Mouse (Mus musculus): Measurements from ENCODE around the gene Olfr1018. TPM values are rescaled to one million over a fixed set of nuclear protein-coding genes. Genes with fewer than 3 reads are reported as not detected.

Olfr1018 gene
- total RNA-seq (2017) = not detected in 2 replicates

DNA sequence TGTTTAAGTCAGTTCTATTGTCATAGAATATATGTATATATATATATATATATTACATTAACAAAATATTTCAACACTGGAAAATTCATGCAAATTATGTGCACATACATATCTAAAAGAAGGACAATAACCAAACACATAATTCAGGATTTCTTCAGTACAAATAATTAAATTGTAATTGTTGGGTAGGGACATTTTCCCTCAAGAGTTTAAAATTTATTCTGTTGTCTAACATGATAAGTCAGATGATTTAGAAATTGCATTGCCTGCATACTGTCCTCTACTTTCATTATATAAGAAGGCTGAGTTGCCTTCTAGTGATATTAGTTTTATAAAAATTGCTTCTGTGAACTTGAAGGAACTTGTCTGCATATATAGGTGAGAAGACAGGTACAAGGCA lies at the start of gene Olfr1018:
Gene Olfr1018 (plus strand): TSS at position 301 of the 400 bp plus-strand sequence.
- no peak for ATAC-seq (ENCODE audit: extremely low read depth, insufficient number of reproducible peaks, low FRiP score, poor library complexity, severe bottlenecking)

DNA sequence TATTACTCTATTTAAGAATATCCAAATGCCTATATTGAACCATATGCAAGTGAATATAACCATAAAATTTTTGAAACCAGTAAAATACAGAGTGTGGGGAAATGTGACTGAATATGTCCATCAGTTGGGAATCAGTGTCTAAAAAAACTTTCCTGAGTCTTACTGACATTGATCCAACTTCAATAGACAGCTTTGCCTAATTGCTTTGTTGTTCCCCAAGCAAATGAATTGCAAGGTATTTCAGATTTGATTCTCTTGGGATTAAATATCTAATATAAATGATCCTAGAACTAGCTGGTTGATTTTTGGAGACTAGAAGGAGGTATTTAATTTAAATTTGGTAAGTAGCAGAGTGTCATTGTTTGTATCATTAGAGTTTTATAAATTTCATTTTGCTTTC lies 45.9 kb upstream of the Olfr1018 start, which contains the start of gene Olfr1014:
Gene Olfr1014 (plus strand): TSS at position 301 of the 400 bp plus-strand sequence.
- ATAC-seq (ENCODE audit: extremely low read depth, insufficient number of reproducible peaks, low FRiP score, poor library complexity, severe bottlenecking) = no peak

DNA sequence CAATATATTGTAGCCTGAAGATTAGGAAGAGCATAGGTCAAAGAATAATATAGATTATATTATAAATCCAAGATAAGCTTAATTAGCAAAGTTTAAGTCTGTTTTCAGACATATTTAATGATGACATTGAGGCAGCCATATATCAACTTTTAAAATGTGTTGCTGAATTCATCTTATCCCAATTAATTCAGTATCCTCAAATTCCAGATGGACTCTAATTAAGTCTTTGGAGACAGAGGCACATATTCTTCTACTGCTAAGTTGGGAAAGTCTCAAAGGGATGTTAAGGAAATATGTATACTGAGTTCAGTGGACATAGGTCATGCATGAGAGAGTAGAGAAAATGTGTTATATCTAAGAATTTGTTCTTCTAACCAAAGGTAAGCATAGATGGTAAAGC lies 36.6 kb upstream of the Olfr1018 start, which contains the start of gene Olfr1015:
Gene Olfr1015 (plus strand): TSS at position 301 of the 400 bp plus-strand sequence.
- ATAC-seq (ENCODE audit: extremely low read depth, insufficient number of reproducible peaks, low FRiP score, poor library complexity, severe bottlenecking) = no peak

GRCm38 (mm10) chr2:85792331-85792730 lies 25.9 kb upstream of the Olfr1018 start:
- ATAC-seq (ENCODE audit: extremely low read depth, insufficient number of reproducible peaks, low FRiP score, poor library complexity, severe bottlenecking) = no peak

DNA sequence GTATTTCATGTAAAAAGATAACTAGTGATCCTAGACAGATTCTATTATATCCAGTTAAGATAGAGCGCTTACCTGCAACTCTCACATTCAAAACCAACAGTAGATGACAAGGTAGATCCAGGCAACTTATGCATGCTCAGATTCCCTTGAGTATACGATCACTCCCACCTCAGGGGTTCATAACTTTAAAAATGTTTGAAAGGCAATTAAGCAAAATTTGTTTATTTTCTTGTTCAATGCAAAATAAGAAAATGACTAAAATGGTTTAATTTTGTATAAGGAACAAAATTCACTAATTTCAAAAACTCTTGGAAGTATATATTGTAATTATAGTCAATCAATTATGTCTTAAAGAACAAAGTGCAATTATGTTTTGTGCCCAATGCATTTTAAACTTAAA lies 15.8 kb upstream of the Olfr1018 start, which contains the start of gene Olfr1016:
Gene Olfr1016 (minus strand): TSS at position 101 of the 400 bp plus-strand sequence.
- ATAC-seq (ENCODE audit: extremely low read depth, insufficient number of reproducible peaks, low FRiP score, poor library complexity, severe bottlenecking) = no peak

DNA sequence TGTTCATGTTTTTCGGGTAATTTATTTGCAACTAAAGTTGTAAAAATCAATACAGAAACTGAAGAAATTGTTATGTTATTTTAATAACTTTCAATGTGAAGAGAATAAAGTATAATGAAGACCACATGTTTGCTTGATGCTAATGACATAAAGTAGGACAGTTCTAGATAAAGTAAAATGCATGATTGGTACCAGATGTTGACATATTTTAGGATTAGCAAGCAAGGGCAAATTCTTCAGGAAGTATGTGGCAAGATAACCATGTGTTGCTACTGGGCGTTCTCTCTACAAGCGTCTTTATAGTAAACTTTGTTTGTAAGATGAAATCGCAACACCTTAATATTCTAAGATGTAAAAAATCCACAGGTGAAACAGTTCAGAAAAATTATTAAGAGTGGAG lies 13.8 kb upstream of the Olfr1018 start:
- ATAC-seq (ENCODE audit: extremely low read depth, insufficient number of reproducible peaks, low FRiP score, poor library complexity, severe bottlenecking) = no peak

- no peak for ATAC-seq (ENCODE audit: extremely low read depth, insufficient number of reproducible peaks, low FRiP score, poor library complexity, severe bottlenecking)
These were observed 27.1 kb downstream of the Olfr1018 start, which contains the start of gene Olfr1019 for GRCm38 (mm10) chr2:85845383-85845782. Gene Olfr1019, minus strand, starts transcription at chr2:85845483.

GRCm38 (mm10) chr2:85846730-85847129 lies 28.5 kb downstream of the Olfr1018 start, which contains the start of gene Olfr1020:
Gene Olfr1020, plus strand, starts transcription at chr2:85847030.
- ATAC-seq (ENCODE audit: extremely low read depth, insufficient number of reproducible peaks, low FRiP score, poor library complexity, severe bottlenecking) = no peak

DNA sequence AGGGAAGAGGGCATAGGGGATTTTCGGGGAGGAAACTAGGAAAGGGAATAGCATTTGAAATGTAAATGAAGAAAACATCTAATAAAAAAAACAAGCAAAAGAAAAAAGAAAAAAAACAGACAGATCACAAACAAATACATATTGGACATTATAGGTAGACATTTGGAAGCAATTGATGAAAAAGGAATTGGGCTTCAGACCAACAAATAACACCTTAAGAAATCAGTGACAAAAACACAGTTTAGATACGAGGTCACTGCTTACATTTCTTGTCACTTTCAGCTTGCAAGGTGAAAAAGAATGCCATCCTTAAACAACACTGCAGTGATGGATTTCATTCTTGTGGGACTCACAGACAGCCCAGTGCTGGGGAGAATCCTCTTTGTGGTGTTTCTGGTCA lies 50.0 kb downstream of the Olfr1018 start, which contains the start of gene Olfr1022:
Gene Olfr1022 (plus strand): TSS at position 301 of the 400 bp plus-strand sequence.
- ATAC-seq (ENCODE audit: extremely low read depth, insufficient number of reproducible peaks, low FRiP score, poor library complexity, severe bottlenecking) = no peak

Other genes with a start within 250 kb of the Olfr1018 start
- gene Olfr996, start 239.3 kb upstream of the Olfr1018 start, total RNA-seq (2017) = not detected in 2 replicates
- not detected in 2 replicates for gene Olfr998, start 229.5 kb upstream of the Olfr1018 start, total RNA-seq (2017)
- not detected in 2 replicates for gene Olfr1000, start 206.6 kb upstream of the Olfr1018 start, total RNA-seq (2017)
- gene Olfr1002, start 167.8 kb upstream of the Olfr1018 start, total RNA-seq (2017) = not detected in 2 replicates
- not detected in 2 replicates for gene Olfr154, start 154.0 kb upstream of the Olfr1018 start, total RNA-seq (2017)
- gene Olfr1006, start 139.7 kb upstream of the Olfr1018 start, total RNA-seq (2017) = not detected in 2 replicates
- not detected in 2 replicates for gene Olfr1008, start 129.0 kb upstream of the Olfr1018 start, total RNA-seq (2017)
- not detected in 2 replicates for gene Olfr1009, start 103.1 kb upstream of the Olfr1018 start, total RNA-seq (2017)
- not detected in 2 replicates for gene Olfr1012, start 55.7 kb upstream of the Olfr1018 start, total RNA-seq (2017)
- 0.12 TPM in 1 of 2 replicates, not detected in the other for gene Olfr1013, start 51.4 kb upstream of the Olfr1018 start, total RNA-seq (2017)
- gene Olfr1014, start 45.8 kb upstream of the Olfr1018 start, total RNA-seq (2017) = not detected in 2 replicates
- gene Olfr1015, start 36.5 kb upstream of the Olfr1018 start, total RNA-seq (2017) = not detected in 2 replicates
- gene Olfr1016, start 15.9 kb upstream of the Olfr1018 start, total RNA-seq (2017) = not detected in 2 replicates
- gene Olfr1019, start 27.0 kb downstream of the Olfr1018 start, total RNA-seq (2017) = not detected in 2 replicates
- gene Olfr1020, start 28.6 kb downstream of the Olfr1018 start, total RNA-seq (2017) = 0.23 TPM in 1 of 2 replicates, not detected in the other
- gene Olfr1022, start 50.1 kb downstream of the Olfr1018 start, total RNA-seq (2017) = not detected in 2 replicates
- gene Olfr1023, start 67.2 kb downstream of the Olfr1018 start, total RNA-seq (2017) = not detected in 2 replicates
- not detected in 2 replicates for gene Olfr1024, start 86.6 kb downstream of the Olfr1018 start, total RNA-seq (2017)
- gene Olfr1025-ps1, start 96.7 kb downstream of the Olfr1018 start, total RNA-seq (2017) = not detected in 2 replicates
- not detected in 2 replicates for gene Olfr1026, start 103.1 kb downstream of the Olfr1018 start, total RNA-seq (2017)
- gene Olfr1028, start 132.0 kb downstream of the Olfr1018 start, total RNA-seq (2017) = not detected in 2 replicates
- not detected in 2 replicates for gene Olfr1029, start 155.4 kb downstream of the Olfr1018 start, total RNA-seq (2017)
- gene Olfr1030, start 160.8 kb downstream of the Olfr1018 start, total RNA-seq (2017) = not detected in 2 replicates
- gene Olfr1031, start 171.8 kb downstream of the Olfr1018 start, total RNA-seq (2017) = not detected in 2 replicates
- not detected in 2 replicates for gene Olfr1032, start 187.1 kb downstream of the Olfr1018 start, total RNA-seq (2017)
- gene Olfr1033, start 202.2 kb downstream of the Olfr1018 start, total RNA-seq (2017) = not detected in 2 replicates
- 0.12 TPM in 1 of 2 replicates, not detected in the other for gene Olfr1034, start 227.4 kb downstream of the Olfr1018 start, total RNA-seq (2017)